Mouse (Mus musculus) ES-E14 (cell line): Measurements from ENCODE around the gene Gnl3l.

Experiments used
- MAFK ChIP-seq: IDR thresholded peaks from 2 replicates; pipeline ENCODE4 v1.6.1; 2014; ENCODE audit warnings: mild to moderate bottlenecking, low read depth, low read length, inconsistent platforms; ENCODE audit not compliant: insufficient read depth
- ZNF384 ChIP-seq: IDR thresholded peaks from 2 replicates; pipeline ENCODE4 v1.6.1; 2012; ENCODE audit warnings: low read depth, low read length, inconsistent platforms

GRCm38 (mm10) chrX:150996775-150997174 is 20.3 kb downstream of the Gnl3l start:
- no peak for TF ChIP-seq ZNF384
- no peak for TF ChIP-seq MAFK
